Mouse (Mus musculus) liver, embryonic 11.5 days (tissue): ENCODE measurements around the gene Cbx3. TPM values are rescaled to one million over a fixed set of nuclear protein-coding genes. Genes with fewer than 3 reads are reported as not detected.

Experiments used
- ATAC-seq: fragments of 200-750 bp; cut with Nextera tagmentation; replicated peaks from 2 replicates; pipeline ENCODE4 v1.8.0; 2017; ENCODE audit warnings: moderate number of reproducible peaks, mild to moderate bottlenecking, moderate TSS enrichment, moderate library complexity; ENCODE audit not compliant: low FRiP score
- DNase-seq: peaks from one replicate; pipeline ENCODE4 v3.0.0-alpha.2; 2017; ENCODE audit warnings: low spot score
- H3K27ac ChIP-seq: fragments of 300-500 bp; sonication (generic); 2 replicates; pipeline ENCODE4 v1.5.1; 2014; ENCODE audit warnings: mild to moderate bottlenecking, low read depth, low read length, control low read depth
- H3K27me3 ChIP-seq: fragments of 300-500 bp; sonication (generic); replicated peaks from 2 replicates; pipeline ENCODE4 v1.6.1; 2014; ENCODE audit warnings: low read length, mixed read lengths; ENCODE audit not compliant: control insufficient read depth, insufficient read depth
- H3K36me3 ChIP-seq: fragments of 300-500 bp; sonication (generic); 2 replicates; pipeline ENCODE4 v1.6.1; 2014; ENCODE audit warnings: mild to moderate bottlenecking, low read length, moderate library complexity, mixed read lengths; ENCODE audit not compliant: control insufficient read depth, insufficient read depth
- H3K4me1 ChIP-seq: fragments of 300-500 bp; sonication (generic); replicated peaks from 2 replicates; pipeline ENCODE4 v1.6.1; 2014; ENCODE audit warnings: low read length, mixed read lengths; ENCODE audit not compliant: control insufficient read depth, insufficient read depth
- H3K4me2 ChIP-seq: fragments of 300-500 bp; sonication (generic); 2 replicates; pipeline ENCODE4 v1.6.1; 2014; ENCODE audit warnings: mild to moderate bottlenecking, control low read depth, moderate library complexity
- H3K4me3 ChIP-seq: fragments of 300-500 bp; sonication (generic); 2 replicates; pipeline ENCODE4 v1.5.1; 2014; ENCODE audit warnings: low read depth, low read length, control low read depth
- H3K9ac ChIP-seq: fragments of 300-500 bp; sonication (generic); 2 replicates; pipeline ENCODE4 v1.6.1; 2014; ENCODE audit warnings: low read depth, low read length, control low read depth
- H3K9me3 ChIP-seq: fragments of 300-500 bp; sonication (generic); 2 replicates; pipeline ENCODE4 v1.6.1; 2016; ENCODE audit warnings: low read length, inconsistent platforms, mixed read lengths; ENCODE audit not compliant: control insufficient read depth
- WGBS: fragments of 180-500 bp; shearing (Covaris S2); extraction: QIAGEN DNeasy Blood & Tissue Kit; methylation state at CpG from one replicate; pipeline ENCODE4 v1.1.7; 2014; 5-methylcytosine and 5-hydroxymethylcytosine counted together
- polyA plus RNA-seq: library from polyadenylated mRNA; unstranded; fragments of >200 nt; fragmentation: Nextera tagmentation; extraction: Ambion mirVana; gene quantifications from 2 replicates; pipeline ENCODE4 v1.2.1, GENCODE M21; 2014

Cbx3 gene
- polyA plus RNA-seq, 1 experiment from 2014 or later = 477 TPM

GRCm38 (mm10) chr6:51460021-51460360, 10.2 kb upstream of the Cbx3 start:
- H3K36me3 ChIP-seq = peaks cover 30% of the 10 kb centered on the region
- no peak for ATAC-seq
- no peak overlapping the region for H3K9ac ChIP-seq
- no peaks in the 10 kb centered on the region for H3K27me3 ChIP-seq
- H3K9me3 ChIP-seq = no peaks in the 10 kb centered on the region
- WGBS = 73% methylated on average over 4 of the region's 4 CpGs
- H3K4me1 ChIP-seq = no peaks in the 10 kb centered on the region
- H3K4me3 ChIP-seq = no peak overlapping the region
- no peak overlapping the region for H3K4me2 ChIP-seq
- H3K27ac ChIP-seq = no peak overlapping the region
- DNase-seq = no peak

DNA sequence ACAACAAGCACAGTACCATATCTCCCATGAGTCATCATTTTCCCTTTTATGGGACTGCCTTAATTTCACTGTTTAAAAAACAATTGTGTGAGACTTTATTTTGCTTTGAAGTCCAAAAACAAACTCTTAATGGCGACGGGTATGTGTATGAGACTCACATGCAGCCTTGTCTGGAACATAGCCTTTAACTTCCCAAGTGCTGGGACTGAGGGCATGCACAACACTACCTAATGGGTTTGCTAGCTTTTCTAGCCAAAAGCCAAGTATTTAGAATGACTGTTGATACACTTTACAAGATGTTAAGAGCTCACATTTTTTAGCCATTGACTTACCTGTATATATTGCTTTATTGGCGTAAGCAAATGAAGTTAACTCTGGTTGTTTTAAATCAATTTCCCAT, 9.8 kb upstream of the Cbx3 start:
- WGBS = 85% methylated on average over 3 of the region's 3 CpGs
- DNase-seq (no peak), ATAC-seq (no peak)
- H3K27ac ChIP-seq = no peak overlapping the region
- no peak overlapping the region for H3K4me2 ChIP-seq
- H3K4me1 ChIP-seq = no peaks in the 10 kb centered on the region
- no peaks in the 10 kb centered on the region for H3K9me3 ChIP-seq
- no peak overlapping the region for H3K9ac ChIP-seq
- H3K4me3 ChIP-seq = no peak overlapping the region
- H3K27me3 ChIP-seq = no peaks in the 10 kb centered on the region
- peaks cover 30% of the 10 kb centered on the region for H3K36me3 ChIP-seq

DNA sequence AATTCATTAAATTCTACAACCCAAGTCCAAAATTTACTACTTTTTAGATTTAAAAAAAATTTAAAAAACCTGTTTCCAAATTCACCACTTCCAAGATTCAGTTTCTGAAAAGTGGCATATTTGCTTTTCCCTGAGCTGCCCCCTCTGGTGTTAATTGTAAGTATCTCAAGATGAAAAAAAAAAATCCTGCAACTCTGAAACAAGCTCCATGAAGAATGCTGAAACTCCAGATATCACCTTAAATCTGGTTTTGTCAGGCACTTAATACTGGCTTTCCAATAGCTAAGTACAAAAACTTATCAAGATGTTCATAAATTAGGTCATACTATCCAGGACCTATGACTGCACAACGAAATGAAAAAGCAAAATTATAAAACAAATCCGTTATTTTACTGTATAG, 2.5 kb upstream of the Cbx3 start:
- Histone ChIP-seq H3K4me3 (peak overlapping the region; percentile 98), H3K9me3 (no peaks in the 10 kb centered on the region), H3K27me3 (no peaks in the 10 kb centered on the region), H3K4me2 (peak overlapping the region; percentile 72), H3K4me1 (peaks cover 18% of the 10 kb centered on the region), H3K27ac (no peak overlapping the region), H3K9ac (peak overlapping the region; percentile 64), H3K36me3 (peaks cover 32% of the 10 kb centered on the region)
- ATAC-seq (no peak), DNase-seq (no peak)
- WGBS = under 1% methylated on average over 2 of the region's 2 CpGs

- Histone ChIP-seq H3K9me3 (no peaks in the 10 kb centered on the region), H3K9ac (peak overlapping the region; percentile 100), H3K27ac (peak overlapping the region; percentile 100), H3K4me1 (peaks cover 23% of the 10 kb centered on the region), H3K4me2 (peak overlapping the region; percentile 72), H3K36me3 (peaks cover 28% of the 10 kb centered on the region), H3K4me3 (peak overlapping the region; percentile 98), H3K27me3 (no peaks in the 10 kb centered on the region)
- WGBS = under 1% methylated on average over 63 of the region's 63 CpGs
- DNase-seq = peak; percentile 88
- peak; percentile 27 for ATAC-seq
Measured at GRCm38 (mm10) chr6:51468891-51469561, 1.1 kb upstream of the Cbx3 start.

GRCm38 (mm10) chr6:51469715-51470310, 347 bp upstream of the Cbx3 start, which contains the start of gene Hnrnpa2b1:
Gene Hnrnpa2b1, minus strand, starts transcription at chr6:51469894.
- H3K9ac ChIP-seq = peak within 1 kb of the TSS; percentile 100
- WGBS = under 1% methylated on average over 63 of the region's 63 CpGs
- H3K4me1 ChIP-seq = peaks cover 23% of the 10 kb centered on the region
- no peaks in the 10 kb centered on the region for H3K27me3 ChIP-seq
- peak within 1 kb of the TSS; percentile 98 for H3K4me3 ChIP-seq
- peak within 1 kb of the TSS; percentile 100 for H3K27ac ChIP-seq
- peak within 1 kb of the TSS; percentile 76 for H3K4me2 ChIP-seq
- peak; percentile 98 for DNase-seq
- ATAC-seq = peak; percentile 91
- peaks cover 33% of the 10 kb centered on the region for H3K36me3 ChIP-seq
- no peaks in the 10 kb centered on the region for H3K9me3 ChIP-seq

DNA sequence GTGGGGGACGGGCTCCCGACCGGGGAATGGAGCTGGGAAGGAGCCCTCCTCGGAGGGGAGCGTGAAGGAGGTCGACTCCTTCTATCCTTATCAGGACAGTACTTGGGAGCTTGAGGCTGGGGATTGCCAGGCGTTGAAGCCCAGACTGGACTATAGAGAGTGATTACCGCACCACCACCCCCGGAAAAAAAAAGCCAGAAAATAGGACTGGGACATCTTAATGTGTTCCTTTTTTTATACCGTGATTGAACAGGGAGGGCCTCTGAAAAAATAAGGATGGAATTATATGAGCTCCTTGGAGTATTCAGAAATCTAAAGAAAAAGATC, 982 bp downstream of the Cbx3 start:
- peak; percentile 8; the same call in 1 of the 2 replicates for ATAC-seq

GRCm38 (mm10) chr6:51471782-51472181, 1.6 kb downstream of the Cbx3 start:
- WGBS = 26% methylated on average over 3 of the region's 3 CpGs

More for the DNA sequence above, 982 bp downstream of the Cbx3 start:
- Histone ChIP-seq H3K4me3 (peak overlapping the region; percentile 98), H3K27ac (peak overlapping the region; percentile 100), H3K4me2 (peak overlapping the region; percentile 76), H3K4me1 (peaks cover 19% of the 10 kb centered on the region), H3K9ac (peak overlapping the region; percentile 100), H3K27me3 (no peaks in the 10 kb centered on the region), H3K9me3 (no peaks in the 10 kb centered on the region), H3K36me3 (peaks cover 29% of the 10 kb centered on the region)
- 0% methylated on average over 10 of the region's 10 CpGs for WGBS
- DNase-seq = no peak

GRCm38 (mm10) chr6:51472213-51472612, 2.1 kb downstream of the Cbx3 start:
- 61% methylated on average over 4 of the region's 4 CpGs for WGBS
- DNase-seq (peak; percentile 27), ATAC-seq (no peak)
- no peak overlapping the region for H3K27ac ChIP-seq
- no peaks in the 10 kb centered on the region for H3K27me3 ChIP-seq
- H3K36me3 ChIP-seq = peaks cover 26% of the 10 kb centered on the region
- peak overlapping the region; percentile 76 for H3K4me2 ChIP-seq
- peak overlapping the region; percentile 69 for H3K9ac ChIP-seq
- H3K9me3 ChIP-seq = no peaks in the 10 kb centered on the region
- peak overlapping the region; percentile 98 for H3K4me3 ChIP-seq
- peaks cover 14% of the 10 kb centered on the region for H3K4me1 ChIP-seq

More at GRCm38 (mm10) chr6:51471782-51472181, 1.6 kb downstream of the Cbx3 start:
- ATAC-seq (no peak), DNase-seq (peak; percentile 29)
- Histone ChIP-seq H3K36me3 (peaks cover 27% of the 10 kb centered on the region), H3K4me1 (peaks cover 18% of the 10 kb centered on the region), H3K4me2 (peak overlapping the region; percentile 76), H3K4me3 (peak overlapping the region; percentile 98), H3K27me3 (no peaks in the 10 kb centered on the region), H3K27ac (no peak overlapping the region), H3K9me3 (no peaks in the 10 kb centered on the region), H3K9ac (peak overlapping the region; percentile 69)
